Mouse (Mus musculus): ENCODE measurements around the gene D130052B06Rik. TPM values are rescaled to one million over a fixed set of nuclear protein-coding genes. Genes with fewer than 3 reads are reported as not detected.

D130052B06Rik gene
- polyA plus RNA-seq, 1 experiment from 2014 or later, result not detected

- ATAC-seq, result no peak
- no peak overlapping the region for H3K4me2 ChIP-seq (replicated peaks)
- H3K9ac ChIP-seq (replicated peaks), result no peak overlapping the region
- H3K9me3 ChIP-seq, result no peaks in the 10 kb centered on the region
- no peaks in the 10 kb centered on the region for H3K36me3 ChIP-seq
- H3K4me3 ChIP-seq (replicated peaks), result no peak overlapping the region
- no peaks in the 10 kb centered on the region for H3K4me1 ChIP-seq (replicated peaks)
- no peaks in the 10 kb centered on the region for H3K27me3 ChIP-seq
- 60% methylated on average over 3 of the region's 3 CpGs for WGBS
- H3K27ac ChIP-seq, result no peak overlapping the region
These were observed 8.7 kb downstream of the D130052B06Rik start for GRCm38 (mm10) chr11:33607784-33608183.

DNA sequence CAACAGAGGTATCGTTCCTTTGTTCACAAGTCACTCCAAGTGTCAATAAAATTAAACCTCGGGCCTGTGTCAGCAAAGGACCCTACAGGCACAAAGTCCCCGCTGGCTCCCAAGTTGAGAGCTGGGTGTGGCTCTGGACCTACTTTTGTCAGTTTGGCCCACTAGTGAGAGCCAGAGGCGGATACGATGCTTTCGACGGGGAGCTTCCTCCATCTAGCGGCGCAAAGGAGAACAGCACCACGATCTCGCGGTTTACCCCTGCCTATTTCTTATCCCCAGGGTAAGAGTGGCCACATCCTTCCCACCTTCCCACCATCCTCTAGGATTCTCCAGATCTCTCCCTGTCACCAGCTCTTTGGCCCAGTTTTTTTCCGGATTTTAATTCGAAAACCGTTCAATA is 15.1 kb downstream of the D130052B06Rik start:
- Histone ChIP-seq H3K9me3 (no peaks in the 10 kb centered on the region), H3K27ac (no peak overlapping the region), H3K4me1 (replicated peaks) (no peaks in the 10 kb centered on the region), H3K27me3 (peaks cover 7% of the 10 kb centered on the region; the same call in 1 of the 2 replicates), H3K36me3 (no peaks in the 10 kb centered on the region), H3K4me2 (replicated peaks) (no peak overlapping the region), H3K9ac (replicated peaks) (no peak overlapping the region), H3K4me3 (replicated peaks) (no peak overlapping the region)
- ATAC-seq, result peak; percentile 62
- 8% methylated on average over 15 of the region's 15 CpGs for WGBS

- Histone ChIP-seq H3K27me3 (no peaks in the 10 kb centered on the region), H3K9me3 (no peaks in the 10 kb centered on the region), H3K27ac (no peak overlapping the region), H3K4me3 (replicated peaks) (no peak overlapping the region), H3K36me3 (no peaks in the 10 kb centered on the region), H3K4me1 (replicated peaks) (no peaks in the 10 kb centered on the region), H3K4me2 (replicated peaks) (no peak overlapping the region), H3K9ac (replicated peaks) (no peak overlapping the region)
- ATAC-seq, result no peak
- WGBS, result 88% methylated on average over 4 of the region's 4 CpGs
These were observed 28.1 kb downstream of the D130052B06Rik start for GRCm38 (mm10) chr11:33627136-33627742.

DNA sequence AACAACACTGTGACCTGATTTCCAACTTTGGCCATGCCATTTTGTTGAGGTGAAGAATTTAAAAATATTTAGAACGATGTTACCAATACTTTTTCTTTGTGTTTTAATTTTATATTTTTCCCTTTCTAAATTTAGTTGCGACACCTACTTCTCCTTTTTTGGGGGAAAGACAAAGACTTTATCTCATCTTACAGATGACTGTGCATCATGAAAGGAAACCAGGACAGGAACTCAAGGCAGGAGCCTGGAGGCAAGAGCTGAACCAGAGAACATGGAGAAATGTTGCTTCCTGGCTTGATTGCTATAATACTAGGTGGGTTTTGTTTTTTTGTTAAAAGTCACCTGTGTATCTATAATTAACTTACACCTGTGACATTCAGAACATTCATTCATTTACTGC is 38.0 kb downstream of the D130052B06Rik start:
- Histone ChIP-seq H3K4me1 (replicated peaks) (no peaks in the 10 kb centered on the region), H3K4me3 (replicated peaks) (no peak overlapping the region), H3K4me2 (replicated peaks) (no peak overlapping the region), H3K27ac (no peak overlapping the region), H3K27me3 (no peaks in the 10 kb centered on the region), H3K9me3 (no peaks in the 10 kb centered on the region), H3K9ac (replicated peaks) (no peak overlapping the region), H3K36me3 (peaks cover 4% of the 10 kb centered on the region; the same call in 1 of the 2 replicates)
- 97% methylated on average over 2 of the region's 2 CpGs for WGBS
- ATAC-seq, result no peak

GRCm38 (mm10) chr11:33649358-33649757 is 50.3 kb downstream of the D130052B06Rik start:
- H3K9ac ChIP-seq (replicated peaks), result no peak overlapping the region
- H3K9me3 ChIP-seq, result no peaks in the 10 kb centered on the region
- H3K4me3 ChIP-seq (replicated peaks), result no peak overlapping the region
- no peak for ATAC-seq
- H3K36me3 ChIP-seq, result no peaks in the 10 kb centered on the region
- H3K27me3 ChIP-seq, result no peaks in the 10 kb centered on the region
- 80% methylated on average over 2 of the region's 2 CpGs for WGBS
- H3K4me1 ChIP-seq (replicated peaks), result no peaks in the 10 kb centered on the region
- no peak overlapping the region for H3K4me2 ChIP-seq (replicated peaks)
- no peak overlapping the region for H3K27ac ChIP-seq

- Histone ChIP-seq H3K9me3 (no peaks in the 10 kb centered on the region), H3K4me1 (replicated peaks) (no peaks in the 10 kb centered on the region), H3K27ac (no peak overlapping the region), H3K27me3 (no peaks in the 10 kb centered on the region), H3K36me3 (no peaks in the 10 kb centered on the region), H3K4me2 (replicated peaks) (no peak overlapping the region), H3K4me3 (replicated peaks) (no peak overlapping the region), H3K9ac (replicated peaks) (no peak overlapping the region)
- ATAC-seq, result no peak
- WGBS, result 83% methylated on average over 2 of the region's 2 CpGs
These were observed 55.4 kb downstream of the D130052B06Rik start for GRCm38 (mm10) chr11:33654485-33654884.

DNA sequence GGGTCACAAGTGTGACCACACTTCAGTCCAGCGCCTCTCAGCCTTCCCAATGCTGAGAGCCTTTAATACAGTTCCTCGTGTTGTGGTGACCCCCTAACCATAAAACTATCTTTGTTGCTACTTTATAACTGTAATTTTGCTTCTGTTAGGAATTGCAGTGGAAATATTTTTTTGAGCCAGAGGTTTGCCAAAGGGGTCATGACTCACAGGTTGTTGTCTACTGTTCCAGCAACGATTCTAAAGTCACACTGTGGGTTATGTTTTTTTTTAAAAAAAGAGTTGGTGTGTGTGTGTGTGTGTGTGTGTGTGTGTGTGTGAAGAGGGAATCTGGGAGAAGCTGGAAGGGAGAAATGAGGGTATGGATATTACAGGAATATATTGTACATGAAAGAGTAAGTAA is 56.1 kb downstream of the D130052B06Rik start:
- Histone ChIP-seq H3K9me3 (no peaks in the 10 kb centered on the region), H3K4me1 (replicated peaks) (no peaks in the 10 kb centered on the region), H3K36me3 (no peaks in the 10 kb centered on the region), H3K4me3 (replicated peaks) (no peak overlapping the region), H3K27me3 (no peaks in the 10 kb centered on the region), H3K9ac (replicated peaks) (no peak overlapping the region), H3K4me2 (replicated peaks) (no peak overlapping the region), H3K27ac (no peak overlapping the region)
- WGBS, result 84% methylated on average over 3 of the region's 3 CpGs
- no peak for ATAC-seq

GRCm38 (mm10) chr11:33655861-33656593 is 56.9 kb downstream of the D130052B06Rik start:
- no peak for ATAC-seq
- 89% methylated on average over 7 of the region's 7 CpGs for WGBS
- Histone ChIP-seq H3K27ac (no peak overlapping the region), H3K9ac (replicated peaks) (no peak overlapping the region), H3K4me2 (replicated peaks) (no peak overlapping the region), H3K9me3 (no peaks in the 10 kb centered on the region), H3K27me3 (no peaks in the 10 kb centered on the region), H3K4me1 (replicated peaks) (no peaks in the 10 kb centered on the region), H3K4me3 (replicated peaks) (no peak overlapping the region), H3K36me3 (no peaks in the 10 kb centered on the region)

DNA sequence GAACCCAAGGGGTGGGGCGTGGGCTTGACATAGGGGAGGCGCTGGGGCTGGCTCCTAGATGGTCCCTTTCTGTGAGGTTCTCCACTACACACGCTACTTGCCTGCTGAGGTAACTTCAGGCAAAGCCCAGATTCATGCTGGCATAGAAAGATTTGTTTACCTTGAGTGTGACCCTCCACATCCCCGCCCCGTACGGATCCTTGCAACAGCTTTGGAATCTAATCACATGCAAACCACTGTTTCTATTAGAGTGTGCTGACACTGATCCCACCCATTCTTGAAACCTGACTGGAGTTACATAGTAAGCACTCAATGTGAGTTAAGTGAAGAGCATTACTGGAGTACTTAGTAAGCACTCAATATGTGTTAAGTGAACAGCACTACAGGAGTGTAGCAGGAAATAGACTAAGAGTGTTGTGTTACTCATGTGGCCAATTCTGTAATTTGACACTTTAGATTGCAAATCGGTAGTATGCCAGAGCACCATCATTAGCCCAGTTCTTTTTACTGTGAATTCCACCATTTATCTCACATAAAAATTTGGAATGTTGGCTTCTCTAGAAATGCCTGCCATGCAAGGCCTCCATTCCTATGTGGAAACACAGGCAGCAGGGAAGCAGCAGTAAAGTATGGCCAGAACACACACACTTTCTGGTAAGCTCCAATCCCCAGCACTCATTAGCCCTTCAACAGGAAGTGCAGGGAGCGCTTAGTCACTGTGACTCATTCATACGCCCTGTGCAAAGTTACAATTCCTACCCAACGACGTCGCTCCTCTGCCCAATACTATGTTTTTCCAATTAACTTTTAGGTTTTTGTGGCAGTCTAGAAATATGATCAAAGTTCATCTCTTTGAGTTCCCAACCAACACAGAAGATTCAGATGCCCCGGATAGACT is 61.2 kb downstream of the D130052B06Rik start:
- Histone ChIP-seq H3K4me3 (replicated peaks) (no peak overlapping the region), H3K36me3 (no peaks in the 10 kb centered on the region), H3K9me3 (no peaks in the 10 kb centered on the region), H3K9ac (replicated peaks) (no peak overlapping the region), H3K4me2 (replicated peaks) (no peak overlapping the region), H3K27ac (no peak overlapping the region; the same call in 1 of the 2 replicates), H3K27me3 (0 out of 2 replicates have a peak, but pooled peaks cover 2% of the 10 kb centered on the region), H3K4me1 (replicated peaks) (no peaks in the 10 kb centered on the region)
- WGBS, result 86% methylated on average over 13 of the region's 13 CpGs
- ATAC-seq, result no peak

DNA sequence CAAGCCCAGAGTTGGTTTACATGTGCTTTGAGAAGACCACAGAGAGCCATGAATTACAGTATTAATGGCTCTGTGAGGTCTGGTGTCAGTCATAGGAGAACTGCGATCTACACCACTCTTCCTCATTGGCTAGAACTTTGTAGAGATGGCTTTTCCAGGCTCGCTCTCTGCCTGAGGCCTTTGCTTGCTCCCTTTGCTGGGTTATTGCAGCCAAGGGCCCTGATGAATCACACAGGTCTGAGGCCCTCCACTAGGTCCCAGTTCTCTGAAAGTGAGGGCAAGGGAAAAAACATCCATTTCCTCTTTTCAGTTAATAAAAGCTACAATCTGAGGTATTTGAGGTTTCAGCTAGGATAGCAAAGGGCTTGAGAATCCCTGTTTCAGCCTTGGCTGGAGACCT is 64.5 kb downstream of the D130052B06Rik start:
- H3K4me1 ChIP-seq (replicated peaks), result peaks cover 11% of the 10 kb centered on the region
- no peak overlapping the region for H3K4me3 ChIP-seq (replicated peaks)
- H3K36me3 ChIP-seq, result no peaks in the 10 kb centered on the region
- no peaks in the 10 kb centered on the region for H3K9me3 ChIP-seq
- no peak overlapping the region for H3K27ac ChIP-seq
- 92% methylated on average over 2 of the region's 2 CpGs for WGBS
- H3K27me3 ChIP-seq, result 0 out of 2 replicates have a peak, but pooled peaks cover 2% of the 10 kb centered on the region
- H3K4me2 ChIP-seq (replicated peaks), result no peak overlapping the region
- no peak overlapping the region for H3K9ac ChIP-seq (replicated peaks)
- no peak for ATAC-seq

- H3K4me3 ChIP-seq (replicated peaks), result no peak overlapping the region
- no peak overlapping the region for H3K27ac ChIP-seq
- no peak overlapping the region for H3K4me2 ChIP-seq (replicated peaks)
- no peak for ATAC-seq
- no peaks in the 10 kb centered on the region for H3K27me3 ChIP-seq
- no peak overlapping the region for H3K9ac ChIP-seq (replicated peaks)
- peaks cover 24% of the 10 kb centered on the region for H3K4me1 ChIP-seq (replicated peaks)
- H3K9me3 ChIP-seq, result no peaks in the 10 kb centered on the region
- no peaks in the 10 kb centered on the region for H3K36me3 ChIP-seq
- 62% methylated on average over 6 of the region's 6 CpGs for WGBS
These were observed 69.3 kb downstream of the D130052B06Rik start for GRCm38 (mm10) chr11:33668376-33668775.

Data from midbrain, embryonic 13.5 days (tissue).